Mouse (Mus musculus): ENCODE results near the gene Noct.

DNA sequence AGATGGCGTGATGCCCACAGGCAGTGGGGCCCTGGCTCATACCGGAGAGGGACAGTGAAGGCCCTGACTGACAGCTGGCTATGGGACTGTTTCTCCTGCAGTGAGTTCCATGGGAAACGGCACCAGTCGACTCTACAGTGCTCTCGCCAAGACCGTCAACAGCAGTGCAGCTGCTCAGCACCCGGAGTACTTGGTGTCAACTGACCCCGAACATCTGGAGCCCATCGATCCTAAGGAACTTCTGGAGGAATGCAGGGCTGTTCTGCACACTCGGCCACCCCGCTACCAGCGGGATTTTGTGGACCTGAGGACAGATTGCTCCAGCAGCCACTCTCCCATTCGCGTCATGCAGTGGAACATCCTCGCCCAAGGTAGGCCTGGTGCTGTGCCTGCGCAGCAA, 23.5 kb downstream of the Noct start:
- TF ChIP-seq CTCF (conservative IDR thresholded peaks at IDR 0.05; ENCODE audit: low read length) (no peak), POU5F1 (IDR thresholded peaks at IDR 0.05; ENCODE audit: borderline replicate concordance, low read length) (no peak), NANOG (IDR thresholded peaks at IDR 0.05; ENCODE audit: borderline replicate concordance, low read length) (no peak)
